Mouse (Mus musculus): ENCODE data around the gene Disp1. TPM values are rescaled to one million over a fixed set of nuclear protein-coding genes. Genes with fewer than 3 reads are reported as not detected.

The Disp1 gene
- 12.5 and 13.4 TPM in 2 replicates for total RNA-seq (2021)
- long read RNA-seq, experiment 1, full-length matches to known transcripts = 6 of 22 reads
- long read RNA-seq, experiment 1, partial matches to known transcripts = 8 of 22 reads
- long read RNA-seq, experiment 1, other reads (novel, unspliced or antisense) = 8 of 22 reads
- long read RNA-seq, experiment 2, full-length matches to known transcripts = 6 of 16 reads
- long read RNA-seq, experiment 2, partial matches to known transcripts = 3 of 16 reads
- long read RNA-seq, experiment 2, other reads (novel, unspliced or antisense) = 7 of 16 reads

GRCm38 (mm10) chr1:183220796-183221718, at the start of gene Disp1:
Gene Disp1, minus strand, starts transcription at chr1:183221522.
- peak; percentile 83 for DNase-seq

- no peak for DNase-seq
These were observed 46.3 kb upstream of the Disp1 start for GRCm38 (mm10) chr1:183267666-183268065.

- DNase-seq = no peak
These were observed 44.7 kb upstream of the Disp1 start for GRCm38 (mm10) chr1:183265921-183266467.

- no peak for DNase-seq
These were observed 43.1 kb upstream of the Disp1 start for GRCm38 (mm10) chr1:183264145-183265008.

- no peak for DNase-seq
These were observed 31.3 kb upstream of the Disp1 start for GRCm38 (mm10) chr1:183252574-183252973.

GRCm38 (mm10) chr1:183251818-183252217, 30.5 kb upstream of the Disp1 start:
- DNase-seq = no peak

GRCm38 (mm10) chr1:183250612-183251011, 29.3 kb upstream of the Disp1 start:
- DNase-seq = no peak

- DNase-seq = no peak
These were observed 26.8 kb upstream of the Disp1 start for GRCm38 (mm10) chr1:183248144-183248543.

- DNase-seq = no peak
These were observed 22.0 kb upstream of the Disp1 start for GRCm38 (mm10) chr1:183243293-183243692.

GRCm38 (mm10) chr1:183237901-183238300, 16.6 kb upstream of the Disp1 start:
- DNase-seq = no peak

- DNase-seq = no peak
These were observed 15.1 kb upstream of the Disp1 start for GRCm38 (mm10) chr1:183236460-183236859.

GRCm38 (mm10) chr1:183233679-183234174, 12.4 kb upstream of the Disp1 start:
- no peak for DNase-seq

- no peak for DNase-seq
These were observed 11.8 kb upstream of the Disp1 start for GRCm38 (mm10) chr1:183232985-183233678.

GRCm38 (mm10) chr1:183227469-183227868, 6.1 kb upstream of the Disp1 start:
- DNase-seq = no peak

GRCm38 (mm10) chr1:183219021-183219420, 2.3 kb downstream of the Disp1 start:
- peak; percentile 37 for DNase-seq

GRCm38 (mm10) chr1:183216691-183217090, 4.6 kb downstream of the Disp1 start:
- DNase-seq = no peak

- no peak for DNase-seq
These were observed 5.6 kb downstream of the Disp1 start for GRCm38 (mm10) chr1:183215706-183216105.

GRCm38 (mm10) chr1:183213850-183214249, 7.5 kb downstream of the Disp1 start:
- DNase-seq = no peak

GRCm38 (mm10) chr1:183212757-183213211, 8.5 kb downstream of the Disp1 start:
- peak; percentile 64 for DNase-seq

- DNase-seq = no peak
These were observed 11.2 kb downstream of the Disp1 start for GRCm38 (mm10) chr1:183210115-183210514.

- DNase-seq = no peak
These were observed 13.7 kb downstream of the Disp1 start for GRCm38 (mm10) chr1:183207623-183208022.

All from adrenal gland, postnatal 14 days (tissue).